Mouse (Mus musculus) MEL (cell line): ENCODE results near the gene Taar5. TPM values are rescaled to one million over a fixed set of nuclear protein-coding genes. Genes with fewer than 3 reads are reported as not detected.

Source experiments
- DNase-seq: peaks from one replicate; pipeline ENCODE4 v3.0.0; 2011; ENCODE audit warnings: low read depth, low spot score
- H3K27ac ChIP-seq: 2 replicates; pipeline ENCODE4 v1.5.1; 2012; ENCODE audit warnings: low read depth, mild to moderate bottlenecking, control low read depth, low read length, moderate library complexity; ENCODE audit not compliant: control insufficient read depth
- H3K27me3 ChIP-seq, 2 experiments: fragments of 150-350 bp in 1 of 2; sonication (generic) in 1 of 2; 2 replicates each; pipeline ENCODE4 v1.6.1; 2012; ENCODE audit warnings: low read length in 2 of 2, mild to moderate bottlenecking in 2 of 2, improper control_type of control experiment in 1 of 2, moderate library complexity in 1 of 2; ENCODE audit not compliant: insufficient read depth in 2 of 2, control insufficient read depth in 1 of 2
- H3K36me3 ChIP-seq, 2 experiments: 2 replicates each; pipeline ENCODE4 v1.6.1; 2012 to 2014; ENCODE audit warnings: low read length in 2 of 2, improper control_type of control experiment in 1 of 2, inconsistent platforms in 1 of 2, mild to moderate bottlenecking in 1 of 2; ENCODE audit not compliant: insufficient read depth in 2 of 2, control insufficient read depth in 1 of 2
- H3K4me1 ChIP-seq, 2 experiments: fragments of 150-350 bp in 1 of 2; sonication (generic) in 1 of 2; 2 replicates each; pipeline ENCODE4 v1.6.1; 2012; ENCODE audit warnings: low read length in 2 of 2, improper control_type of control experiment in 1 of 2, mild to moderate bottlenecking in 1 of 2; ENCODE audit not compliant: insufficient read depth in 2 of 2, control insufficient read depth in 1 of 2
- H3K4me3 ChIP-seq, 2 experiments: fragments of 150-350 bp in 1 of 2; sonication (generic) in 1 of 2; 2 replicates each; pipeline ENCODE4 v1.5.1; 2012; ENCODE audit warnings: low read depth in 2 of 2, low read length in 2 of 2, mild to moderate bottlenecking in 2 of 2, moderate library complexity in 2 of 2, control low read depth in 1 of 2, improper control_type of control experiment in 1 of 2; ENCODE audit not compliant: control insufficient read depth in 1 of 2, insufficient read depth in 1 of 2
- H3K79me2 ChIP-seq: 2 replicates; pipeline ENCODE4 v1.6.1; 2012; ENCODE audit warnings: mild to moderate bottlenecking, low read length, moderate library complexity; ENCODE audit not compliant: control insufficient read depth, poor library complexity, insufficient read depth
- H3K9ac ChIP-seq: 2 replicates; pipeline ENCODE4 v1.6.1; 2012; ENCODE audit warnings: low read depth, mild to moderate bottlenecking, control low read depth, low read length, moderate library complexity; ENCODE audit not compliant: control insufficient read depth, poor library complexity, severe bottlenecking
- H3K9me3 ChIP-seq: fragments of 150-350 bp; sonication (generic); replicated peaks from 2 replicates; pipeline ENCODE4 v1.6.1; 2012; ENCODE audit warnings: mild to moderate bottlenecking, low read length, improper control_type of control experiment, moderate library complexity; ENCODE audit not compliant: insufficient read depth
- CHD1 ChIP-seq: IDR thresholded peaks from 2 replicates; pipeline ENCODE4 v1.6.1; 2012; ENCODE audit warnings: low read depth, mild to moderate bottlenecking, inconsistent platforms, low read length, improper control_type of control experiment
- ELF1 ChIP-seq: IDR thresholded peaks from 2 replicates; pipeline ENCODE4 v1.6.1; 2014; ENCODE audit warnings: low read depth, mild to moderate bottlenecking, inconsistent platforms, low read length, improper control_type of control experiment, moderate library complexity
- ETS1 ChIP-seq: IDR thresholded peaks from 2 replicates; pipeline ENCODE4 v1.6.1; 2012; ENCODE audit warnings: low read depth, mild to moderate bottlenecking, inconsistent platforms, low read length, improper control_type of control experiment, moderate library complexity
- GATA1 ChIP-seq: IDR thresholded peaks from 2 replicates; pipeline ENCODE4 v1.6.1; 2011; ENCODE audit warnings: low read depth, low read length, improper control_type of control experiment
- KAT2A ChIP-seq: conservative IDR thresholded peaks from 2 replicates; pipeline ENCODE4 v1.6.1; 2012; ENCODE audit warnings: low read depth, low read length, improper control_type of control experiment, inconsistent platforms
- MAX ChIP-seq: IDR thresholded peaks from 2 replicates; pipeline ENCODE4 v1.6.1; 2011; ENCODE audit warnings: low read length, improper control_type of control experiment
- MYB ChIP-seq: IDR thresholded peaks from 2 replicates; pipeline ENCODE4 v1.6.1; 2011; ENCODE audit warnings: mild to moderate bottlenecking, low read depth, low read length, improper control_type of control experiment
- POLR2A ChIP-seq, 2 experiments: IDR thresholded peaks; 2 replicates each; pipeline ENCODE4 v1.6.1; 2011 to 2012; ENCODE audit warnings: low read length in 2 of 2, mild to moderate bottlenecking in 2 of 2, control low read depth in 1 of 2, improper control_type of control experiment in 1 of 2, low read depth in 1 of 2, moderate library complexity in 1 of 2; ENCODE audit not compliant: control insufficient read depth in 1 of 2, insufficient read depth in 1 of 2, poor library complexity in 1 of 2
- POLR2AphosphoS5 ChIP-seq: IDR thresholded peaks from 2 replicates; pipeline ENCODE4 v1.6.1; 2012; ENCODE audit warnings: low read depth, borderline replicate concordance, mild to moderate bottlenecking, inconsistent platforms, low read length, moderate library complexity, mixed read lengths
- RAD21 ChIP-seq: IDR thresholded peaks from 2 replicates; pipeline ENCODE4 v1.6.1; 2011; ENCODE audit warnings: mild to moderate bottlenecking, low read depth, low read length, improper control_type of control experiment
- RCOR1 ChIP-seq: IDR thresholded peaks from 2 replicates; pipeline ENCODE4 v1.6.1; 2012; ENCODE audit warnings: low read depth, mild to moderate bottlenecking, inconsistent platforms, low read length, improper control_type of control experiment
- TAL1 ChIP-seq: IDR thresholded peaks from 2 replicates; pipeline ENCODE4 v1.6.1; 2012; ENCODE audit warnings: mild to moderate bottlenecking, inconsistent platforms, low read length, moderate library complexity, mixed read lengths
- UBTF ChIP-seq: IDR thresholded peaks from 2 replicates; pipeline ENCODE4 v1.6.1; 2012; ENCODE audit warnings: low read depth, mild to moderate bottlenecking, inconsistent platforms, low read length, improper control_type of control experiment, moderate library complexity, borderline replicate concordance; ENCODE audit not compliant: insufficient read depth
- ZC3H11A ChIP-seq: IDR thresholded peaks from 2 replicates; pipeline ENCODE4 v1.6.1; 2012; ENCODE audit warnings: low read depth, mild to moderate bottlenecking, inconsistent platforms, low read length, improper control_type of control experiment
- ZNF384 ChIP-seq: IDR thresholded peaks from 2 replicates; pipeline ENCODE4 v1.6.1; 2012; ENCODE audit warnings: low read depth, mild to moderate bottlenecking, inconsistent platforms, low read length, improper control_type of control experiment
- polyA plus RNA-seq, 2 experiments: library from polyadenylated mRNA; stranded (reverse) in 1 of 2; unstranded in 1 of 2; fragments of >175 nt in 1 of 2; fragments of >200 nt in 1 of 2; gene quantifications; 2 replicates each; pipeline versions ENCODE4 v1.2.1 to v1.2.4; 2012; ENCODE audit warnings: low replicate concordance in 2 of 2, low read depth in 1 of 2; ENCODE audit not compliant: insufficient read length in 2 of 2, insufficient read depth in 1 of 2, missing spikeins in 1 of 2
- total RNA-seq: library from RNA; depleted of rRNA; stranded (reverse); fragments of 300-350 nt; gene quantifications from 2 replicates; pipeline ENCODE4 v1.2.3, GENCODE M21; 2012

The Taar5 gene
- total and polyA plus RNA-seq, 3 experiments, result not detected

GRCm38 (mm10) chr10:23923941-23924340 lies 46.6 kb upstream of the Taar5 start:
- H3K9ac ChIP-seq, result no peak overlapping the region
- H3K4me1 ChIP-seq, result no peaks in the 10 kb centered on the region
- no peaks in the 10 kb centered on the region for H3K9me3 ChIP-seq
- DNase-seq, result no peak
- H3K36me3 ChIP-seq, result no peaks in the 10 kb centered on the region
- H3K27me3 ChIP-seq, result no peaks in the 10 kb centered on the region
- TF ChIP-seq UBTF (no peak), ETS1 (no peak), RCOR1 (no peak)
- no peak overlapping the region for H3K27ac ChIP-seq
- no peaks in the 10 kb centered on the region for H3K79me2 ChIP-seq
- no peak overlapping the region for H3K4me3 ChIP-seq

- Histone ChIP-seq H3K4me3 (no peak overlapping the region), H3K9me3 (no peaks in the 10 kb centered on the region), H3K27me3 (no peaks in the 10 kb centered on the region; a peak in 1 of 4 replicates), H3K9ac (no peak overlapping the region), H3K4me1 (no peaks in the 10 kb centered on the region), H3K27ac (no peak overlapping the region), H3K36me3 (no peaks in the 10 kb centered on the region), H3K79me2 (no peaks in the 10 kb centered on the region)
- TF ChIP-seq POLR2AphosphoS5 (no peak), ZNF384 (no peak), MYB (no peak), MAX (no peak), TAL1 (no peak), ZC3H11A (no peak)
- DNase-seq, result no peak
These were observed 32.9 kb upstream of the Taar5 start for GRCm38 (mm10) chr10:23937613-23938012.

DNA sequence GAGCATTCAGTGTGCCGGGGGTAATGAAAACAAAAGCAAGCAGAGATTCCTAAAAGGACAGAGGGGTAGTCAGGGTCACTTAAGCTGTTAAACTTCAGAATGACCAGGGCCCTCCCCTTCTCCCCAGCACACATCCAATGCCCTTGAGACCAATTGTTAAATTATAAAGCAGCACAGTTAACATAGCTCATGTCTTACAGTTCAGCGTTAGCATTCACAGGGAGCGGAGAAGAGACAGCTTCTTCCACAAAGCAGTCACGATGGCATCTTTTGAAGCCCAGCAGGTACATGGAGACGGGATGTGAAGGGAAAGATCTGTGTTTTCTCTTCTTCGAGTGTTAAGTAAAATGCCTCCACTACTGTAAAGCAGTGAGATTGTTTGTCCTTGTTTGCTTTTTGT lies 32.2 kb upstream of the Taar5 start, which contains the start of gene Taar2:
TSS of gene Taar2 (plus strand) at position 261 of the 400 bp plus-strand sequence.
- Histone ChIP-seq H3K27me3 (no peaks in the 10 kb centered on the region; a peak in 1 of 4 replicates), H3K4me1 (no peaks in the 10 kb centered on the region), H3K27ac (no peak within 1 kb of the TSS), H3K36me3 (no peaks in the 10 kb centered on the region), H3K79me2 (no peaks in the 10 kb centered on the region), H3K9me3 (no peaks in the 10 kb centered on the region), H3K9ac (no peak within 1 kb of the TSS), H3K4me3 (no peak within 1 kb of the TSS)
- TF ChIP-seq KAT2A (no peak), POLR2A (IDR thresholded peaks at IDR 0.05; ENCODE audit: control insufficient read depth in 1 of 2, insufficient read depth in 1 of 2, low read depth in 1 of 2, low read length in 2 of 2, poor library complexity in 1 of 2) (no peak), GATA1 (no peak), MAX (no peak), ELF1 (no peak), RAD21 (no peak), CHD1 (no peak)
- no peak for DNase-seq
